Comparison of ENCODE assay signal across 8 mouse cellular contexts in genomic region chr11:83292251-83292587, GRCm38 (mm10). TPM values are rescaled to one million over a fixed set of nuclear protein-coding genes. Genes with fewer than 3 reads are reported as not detected.
DNase-seq lines count a peak whose midpoint lies in the region; ATAC-seq and TF ChIP-seq lines count a peak whose summit lies in the region.

No protein-coding gene starts in this region.

- peak overlapping the region; percentile 85 for H3K27ac ChIP-seq in left cerebral cortex, adult 2 months
- peak overlapping the region; percentile 53; the same call in 1 of the 2 replicates for H3K27ac ChIP-seq in brown adipose tissue, adult 24 weeks (replicated peaks; ENCODE audit: low read depth, low read length)
- H3K27ac ChIP-seq in hindbrain, embryonic 15.5 days (replicated peaks), result peak overlapping the region; percentile 71
- H3K27ac ChIP-seq in midbrain, postnatal 0 days (ENCODE audit: low read depth, low read length), result 0 out of 2 replicates have a peak overlapping the region, but pooled peaks have one; percentile 13

- H3K36me3 ChIP-seq in hindbrain, embryonic 15.5 days, result peaks cover 15% of the 10 kb centered on the region
- peaks cover 4% of the 10 kb centered on the region; the same call in 1 of the 2 replicates for H3K36me3 ChIP-seq in midbrain, postnatal 0 days (ENCODE audit: insufficient read depth, low read length)

- H3K4me1 ChIP-seq in brown adipose tissue, adult 24 weeks (ENCODE audit: control insufficient read depth, insufficient read depth, insufficient read length, low read length), result no peaks in the 10 kb centered on the region; the same call in 1 of the 2 replicates
- peaks cover 47% of the 10 kb centered on the region for H3K4me1 ChIP-seq in hindbrain, embryonic 15.5 days (replicated peaks)
- H3K4me1 ChIP-seq in midbrain, postnatal 0 days (ENCODE audit: insufficient read depth, low read length), result peaks cover 8% of the 10 kb centered on the region

- DNase-seq in left cerebral cortex, adult 2 months (ENCODE audit: extremely low spot score in 1 of 2, low spot score in 2 of 2), result no peak
- no peak for DNase-seq in left cerebral cortex, postnatal 36 days (ENCODE audit: low spot score in 2 of 2)
- no peak for DNase-seq in midbrain, postnatal 0 days (ENCODE audit: low spot score)
- DNase-seq in left cerebral cortex, postnatal 14 days (ENCODE audit: low spot score in 2 of 2), result no peak
- no peak for DNase-seq in frontal cortex, adult 2 months (ENCODE audit: extremely low spot score in 1 of 2, low spot score in 1 of 2)
- no peak for DNase-seq in natural killer cell, adult 2 months (ENCODE audit: low spot score in 2 of 2)

- 2% methylated on average over 5 of the region's 5 CpGs for WGBS in hindbrain, embryonic 15.5 days
- 2% methylated on average over 5 of the region's 5 CpGs for WGBS in midbrain, postnatal 0 days

- intact Hi-C loops in left cerebral cortex, adult 2 months (cut with DNase I), result no loop called here
- intact Hi-C loops in left cerebral cortex, postnatal 36 days (cut with DNase I), result loop anchor here (10.0 kb wide), 1 partner anchor 377 kb away; the partner anchor contains the start of gene Unc45b
- intact Hi-C loops in left cerebral cortex, postnatal 14 days (cut with DNase I), result no loop called here

- H3K9me3 ChIP-seq in hindbrain, embryonic 15.5 days, result no peaks in the 10 kb centered on the region
- no peaks in the 10 kb centered on the region for H3K9me3 ChIP-seq in midbrain, postnatal 0 days (ENCODE audit: low read length)

- H3K9ac ChIP-seq in hindbrain, embryonic 15.5 days, result peak overlapping the region; percentile 60
- peak overlapping the region; percentile 69 for H3K9ac ChIP-seq in midbrain, postnatal 0 days (replicated peaks; ENCODE audit: low read length, poor library complexity, severe bottlenecking)

- no peaks in the 10 kb centered on the region for H3K27me3 ChIP-seq in hindbrain, embryonic 15.5 days
- H3K27me3 ChIP-seq in midbrain, postnatal 0 days (ENCODE audit: insufficient read depth, low read length), result no peaks in the 10 kb centered on the region

- H3K4me2 ChIP-seq in hindbrain, embryonic 15.5 days, result peak overlapping the region; percentile 68
- H3K4me2 ChIP-seq in midbrain, postnatal 0 days (ENCODE audit: low read depth, low read length, poor library complexity, severe bottlenecking), result peak overlapping the region; percentile 59

- H3K4me3 ChIP-seq in left cerebral cortex, adult 2 months, result peak overlapping the region; percentile 66
- peak overlapping the region; percentile 61 for H3K4me3 ChIP-seq in brown adipose tissue, adult 24 weeks (ENCODE audit: insufficient read depth, low read depth, low read length)
- H3K4me3 ChIP-seq in hindbrain, embryonic 15.5 days, result peak overlapping the region; percentile 57
- H3K4me3 ChIP-seq in midbrain, postnatal 0 days (ENCODE audit: low read depth, low read length), result peak overlapping the region; percentile 59

- no peak for ATAC-seq in hindbrain, embryonic 15.5 days (ENCODE audit: low FRiP score, low read depth)
- ATAC-seq in midbrain, postnatal 0 days (ENCODE audit: low FRiP score), result no peak

- TF ChIP-seq CTCF in left cerebral cortex, adult 2 months (IDR thresholded peaks at IDR 0.05), result no peak
- TF ChIP-seq CTCF in midbrain, postnatal 0 days (IDR thresholded peaks at IDR 0.05), result no peak

RNA-seq across cellular contexts. Expression of gene Slfn14, which starts 5.7 kb away (rescaled TPM):
- total RNA-seq in left cerebral cortex, adult 2 months (2021), result not detected
- total RNA-seq in left cerebral cortex, postnatal 36 days (2021), result not detected
- polyA plus RNA-seq in brown adipose tissue, adult 24 weeks (2012; ENCODE audit: insufficient read depth, insufficient read length, missing spikeins), result not detected in 2 replicates
- 0.07 and 0.09 TPM in 2 replicates for polyA plus RNA-seq in hindbrain, embryonic 15.5 days (2015; fragmentation: Nextera tagmentation; extraction: Ambion mirVana)
- not detected in 2 replicates for total RNA-seq in midbrain, postnatal 0 days (2014; rRNA removed)
- polyA plus RNA-seq in midbrain, postnatal 0 days (2015; fragmentation: Nextera tagmentation; extraction: Ambion mirVana), result not detected in 2 replicates
- not detected for total RNA-seq in left cerebral cortex, postnatal 14 days (2021)
- polyA plus RNA-seq in frontal cortex, adult 2 months (2012; rRNA removed), result not detected in 2 replicates

RNA-seq across cellular contexts. Expression of gene Ap2b1, which starts 6.6 kb away (rescaled TPM):
- 100 to 1,000 TPM; 281 to 296 TPM for total RNA-seq in left cerebral cortex, adult 2 months (2021)
- 100 to 1,000 TPM; 268 to 286 TPM for total RNA-seq in left cerebral cortex, postnatal 36 days (2021)
- 21.0 and 26.5 TPM in 2 replicates for polyA plus RNA-seq in brown adipose tissue, adult 24 weeks (2012; ENCODE audit: insufficient read depth, insufficient read length, missing spikeins)
- polyA plus RNA-seq in hindbrain, embryonic 15.5 days (2015; fragmentation: Nextera tagmentation; extraction: Ambion mirVana), result 111 and 117 TPM in 2 replicates
- 232 and 258 TPM in 2 replicates for total RNA-seq in midbrain, postnatal 0 days (2014; rRNA removed)
- polyA plus RNA-seq in midbrain, postnatal 0 days (2015; fragmentation: Nextera tagmentation; extraction: Ambion mirVana), result 107 and 110 TPM in 2 replicates
- 100 to 1,000 TPM; 304 to 324 TPM for total RNA-seq in left cerebral cortex, postnatal 14 days (2021)
- polyA plus RNA-seq in frontal cortex, adult 2 months (2012; rRNA removed), result 115 and 125 TPM in 2 replicates

RNA-seq across cellular contexts. Expression of gene Pex12, which starts 10.2 kb away (rescaled TPM):
- total RNA-seq in left cerebral cortex, adult 2 months (2021), result 10 to 100 TPM in 1 of 2 experiments, 1 to 10 TPM in 1; 9.4 to 13.9 TPM
- total RNA-seq in left cerebral cortex, postnatal 36 days (2021), result 10 to 100 TPM in 1 of 2 experiments, 1 to 10 TPM in 1; 8.1 to 11.3 TPM
- polyA plus RNA-seq in brown adipose tissue, adult 24 weeks (2012; ENCODE audit: insufficient read depth, insufficient read length, missing spikeins), result 4.2 and 9.8 TPM in 2 replicates
- polyA plus RNA-seq in hindbrain, embryonic 15.5 days (2015; fragmentation: Nextera tagmentation; extraction: Ambion mirVana), result 15.6 and 15.9 TPM in 2 replicates
- 9.5 and 10.1 TPM in 2 replicates for total RNA-seq in midbrain, postnatal 0 days (2014; rRNA removed)
- polyA plus RNA-seq in midbrain, postnatal 0 days (2015; fragmentation: Nextera tagmentation; extraction: Ambion mirVana), result 10.4 and 11.8 TPM in 2 replicates
- total RNA-seq in left cerebral cortex, postnatal 14 days (2021), result 10 to 100 TPM in 1 of 2 experiments, 1 to 10 TPM in 1; 9.7 to 11.1 TPM
- 7.3 and 8.7 TPM in 2 replicates for polyA plus RNA-seq in frontal cortex, adult 2 months (2012; rRNA removed)

Comparison
In these comparisons a context has a peak if more than half of its experiments do, and no peak if none do; other contexts are left out.
1. H3K27ac ChIP-seq: peak in every context shown above with its lines; median percentile 85 in left cerebral cortex, adult 2 months; 71 in hindbrain, embryonic 15.5 days; 53 in brown adipose tissue, adult 24 weeks; 13 in midbrain, postnatal 0 days.